Mouse (Mus musculus): Measurements from ENCODE around the gene Tnpo3.

DNA sequence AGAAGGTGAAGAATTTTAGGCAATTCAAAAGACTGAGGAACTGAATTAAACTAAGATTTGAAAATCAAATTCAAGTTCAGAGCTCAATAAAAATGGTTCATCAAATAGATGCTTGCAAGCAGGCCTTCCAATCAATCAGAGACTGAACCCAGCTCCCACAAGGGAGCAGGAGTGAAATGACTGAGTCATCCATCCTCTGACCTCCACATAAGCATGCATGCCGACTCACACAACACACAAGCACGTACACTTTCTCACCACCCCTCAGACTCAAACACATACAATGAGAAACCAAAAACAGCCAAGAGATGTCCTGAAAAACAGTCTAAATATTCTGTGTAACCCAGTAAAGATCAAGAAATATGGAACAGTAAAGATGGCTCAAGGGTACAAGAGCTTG lies 14.0 kb downstream of the Tnpo3 start:
- TF ChIP-seq CTCF (IDR thresholded peaks at IDR 0.05; ENCODE audit: low read depth) (no peak), EP300 (IDR thresholded peaks at IDR 0.05; ENCODE audit: low read depth) (no peak)

Data from heart, postnatal 0 days (tissue).